Mouse (Mus musculus) C2C12 (cell line): ENCODE data around the gene Poc5. TPM values are rescaled to one million over a fixed set of nuclear protein-coding genes. Genes with fewer than 3 reads are reported as not detected.

ENCODE experiments used
- H3K27me3 ChIP-seq: one replicate; pipeline ENCODE4 v1.6.1; 2011; ENCODE audit not compliant: control insufficient read depth, insufficient read depth, insufficient read length
- H3K36me3 ChIP-seq: one replicate; pipeline ENCODE4 v1.6.1; 2011; ENCODE audit not compliant: control insufficient read depth, insufficient read depth
- H3K4me3 ChIP-seq: one replicate; pipeline ENCODE4 v1.5.1; 2011; ENCODE audit warnings: mild to moderate bottlenecking, control low read depth; ENCODE audit not compliant: poor library complexity, insufficient read depth, severe bottlenecking
- H3K79me2 ChIP-seq: one replicate; pipeline ENCODE4 v1.6.1; 2011; ENCODE audit not compliant: control insufficient read depth, insufficient read depth
- H3K79me3 ChIP-seq: one replicate; pipeline ENCODE4 v1.6.1; 2011; ENCODE audit warnings: low read depth, control low read depth
- H3ac ChIP-seq: one replicate; pipeline ENCODE3; 2011; ENCODE audit warnings: low read depth; ENCODE audit not compliant: control insufficient read depth, insufficient read length
- CEBPB ChIP-seq: IDR thresholded peaks from one replicate; pipeline ENCODE4 v1.6.1; 2011; ENCODE audit warnings: low read depth, mild to moderate bottlenecking, control low read depth, moderate library complexity
- CTCF ChIP-seq: IDR thresholded peaks from one replicate; pipeline ENCODE4 v1.5.1; 2011; ENCODE audit not compliant: control insufficient read depth, insufficient read depth, insufficient read length
- FOSL1 ChIP-seq: IDR thresholded peaks from one replicate; pipeline ENCODE4 v1.8.0; 2011; ENCODE audit warnings: mild to moderate bottlenecking, low read length; ENCODE audit not compliant: poor library complexity, insufficient read depth, severe bottlenecking
- MAX ChIP-seq: IDR thresholded peaks from one replicate; pipeline ENCODE4 v1.6.1; 2011; ENCODE audit warnings: mild to moderate bottlenecking, control low read depth
- MYOD1 ChIP-seq: IDR thresholded peaks from one replicate; pipeline ENCODE4 v1.6.1; 2011; ENCODE audit warnings: low read depth; ENCODE audit not compliant: control insufficient read depth, insufficient read length
- MYOG ChIP-seq: IDR thresholded peaks from one replicate; pipeline ENCODE4 v1.6.1; 2011; ENCODE audit not compliant: control insufficient read depth, insufficient read length; ENCODE audit errors: extremely low read depth
- USF1 ChIP-seq: IDR thresholded peaks from one replicate; pipeline ENCODE4 v1.6.1; 2011; ENCODE audit warnings: low read depth, mild to moderate bottlenecking, control low read depth, moderate library complexity
- polyA plus RNA-seq: library from polyadenylated mRNA; unstranded; fragments of >200 nt; fragmentation: generic; extraction: Trizol; gene quantifications from one replicate; pipeline ENCODE4 v1.2.1, GENCODE M21; 2012; ENCODE audit warnings: missing spikeins

Gene Poc5
- polyA plus RNA-seq, 1 experiment, result 7.3 TPM

- Histone ChIP-seq H3K79me3 (no peaks in the 10 kb centered on the region), H3K36me3 (no peaks in the 10 kb centered on the region), H3K4me3 (no peak overlapping the region), H3K79me2 (no peaks in the 10 kb centered on the region), H3ac (no peak overlapping the region), H3K27me3 (no peaks in the 10 kb centered on the region)
- no peak for TF ChIP-seq CTCF
- TF ChIP-seq MYOD1, result no peak
- no peak for TF ChIP-seq MYOG
- no peak for TF ChIP-seq CEBPB
- no peak for TF ChIP-seq MAX
- TF ChIP-seq FOSL1, result no peak
Observed at GRCm38 (mm10) chr13:96433041-96433440, 44.9 kb downstream of the Poc5 start.

DNA sequence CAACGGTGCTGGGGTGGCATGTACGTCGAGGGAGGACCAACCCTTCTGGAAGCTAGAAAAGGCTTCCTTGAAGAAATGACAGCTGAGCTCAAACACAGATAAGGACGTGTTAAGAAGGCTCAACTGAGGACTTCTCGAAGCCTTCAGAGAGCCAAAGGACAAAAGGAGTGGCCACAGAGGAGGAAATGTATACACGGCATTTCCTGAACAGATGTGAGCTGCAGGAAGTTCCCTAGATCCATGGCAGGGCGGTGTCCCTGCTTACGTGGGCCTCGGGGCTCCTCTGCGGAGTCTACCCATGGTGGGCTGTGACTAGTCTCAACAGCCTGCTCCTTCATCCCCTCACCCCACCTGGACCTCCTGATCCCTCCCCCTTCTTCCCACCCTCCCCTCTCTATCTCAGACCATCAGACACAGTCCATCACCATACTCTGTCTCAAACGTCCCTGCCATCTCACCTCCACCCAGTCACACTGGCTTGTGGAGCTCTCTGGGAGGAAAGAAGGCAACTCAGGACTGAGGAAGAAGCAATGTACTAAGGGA, 45.6 kb downstream of the Poc5 start:
- H3K4me3 ChIP-seq, result no peak overlapping the region
- no peak overlapping the region for H3ac ChIP-seq
- H3K27me3 ChIP-seq, result no peaks in the 10 kb centered on the region
- TF ChIP-seq CTCF (no peak), MYOD1 (no peak), CEBPB (no peak), USF1 (no peak), MYOG (no peak), MAX (no peak), FOSL1 (no peak)
- no peaks in the 10 kb centered on the region for H3K36me3 ChIP-seq
- no peaks in the 10 kb centered on the region for H3K79me3 ChIP-seq
- H3K79me2 ChIP-seq, result no peaks in the 10 kb centered on the region

- H3K79me2 ChIP-seq, result no peaks in the 10 kb centered on the region
- TF ChIP-seq USF1 (no peak), MYOD1 (no peak), MAX (no peak), CTCF (no peak), CEBPB (no peak), FOSL1 (no peak), MYOG (no peak)
- H3K4me3 ChIP-seq, result no peak overlapping the region
- no peak overlapping the region for H3ac ChIP-seq
- no peaks in the 10 kb centered on the region for H3K79me3 ChIP-seq
- H3K36me3 ChIP-seq, result no peaks in the 10 kb centered on the region
- no peaks in the 10 kb centered on the region for H3K27me3 ChIP-seq
Observed at GRCm38 (mm10) chr13:96434899-96435331, 46.8 kb downstream of the Poc5 start.

DNA sequence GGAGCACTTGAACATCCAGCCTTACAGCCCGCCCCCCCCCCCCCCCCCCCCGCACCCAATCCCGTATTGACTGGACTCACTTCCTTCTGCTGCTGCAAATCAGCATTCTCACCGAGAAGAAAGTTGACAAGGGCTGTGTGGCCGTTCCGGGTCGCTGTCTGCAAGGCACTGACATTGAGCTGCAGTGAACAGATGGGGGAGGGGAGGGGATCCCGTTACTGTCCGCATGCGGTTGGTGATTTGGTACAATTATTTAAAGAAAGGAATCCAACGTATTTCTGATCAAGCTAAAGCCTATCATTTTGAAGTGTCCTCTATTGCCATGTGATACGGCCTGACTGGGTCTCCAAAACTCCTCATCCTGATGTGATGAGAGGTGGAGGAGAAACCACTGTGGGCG, 47.7 kb downstream of the Poc5 start:
- no peak overlapping the region for H3K4me3 ChIP-seq
- H3ac ChIP-seq, result no peak overlapping the region
- no peak for TF ChIP-seq MAX
- TF ChIP-seq CTCF, result no peak
- no peak for TF ChIP-seq USF1
- TF ChIP-seq MYOG, result no peak
- no peak for TF ChIP-seq CEBPB
- TF ChIP-seq MYOD1, result no peak
- no peak for TF ChIP-seq FOSL1
- H3K36me3 ChIP-seq, result no peaks in the 10 kb centered on the region
- no peaks in the 10 kb centered on the region for H3K27me3 ChIP-seq
- no peaks in the 10 kb centered on the region for H3K79me3 ChIP-seq
- H3K79me2 ChIP-seq, result no peaks in the 10 kb centered on the region

GRCm38 (mm10) chr13:96436921-96437320, 48.8 kb downstream of the Poc5 start:
- no peaks in the 10 kb centered on the region for H3K79me3 ChIP-seq
- H3ac ChIP-seq, result no peak overlapping the region
- no peak for TF ChIP-seq FOSL1
- TF ChIP-seq CTCF, result no peak
- TF ChIP-seq USF1, result no peak
- no peak for TF ChIP-seq CEBPB
- TF ChIP-seq MYOG, result no peak
- no peak for TF ChIP-seq MYOD1
- no peak for TF ChIP-seq MAX

DNA sequence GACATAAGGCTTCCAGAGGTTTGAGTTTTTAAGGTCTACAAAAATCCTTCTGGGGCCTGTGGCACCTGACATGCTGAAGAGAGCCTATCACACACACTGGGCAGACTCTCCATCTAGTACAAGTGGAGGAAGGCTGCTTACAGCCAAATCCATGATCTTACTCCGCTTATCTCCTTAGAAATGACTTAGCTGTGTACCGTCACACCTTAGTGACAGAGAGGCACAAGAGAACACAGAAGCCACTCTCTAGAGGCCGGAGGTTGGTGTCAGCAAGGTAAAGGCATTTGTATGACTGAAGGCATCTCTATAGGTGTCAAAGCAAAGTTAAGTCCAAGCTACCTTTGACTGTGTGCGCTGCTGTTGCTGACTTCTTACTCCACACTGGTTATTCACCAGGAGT, 52.3 kb downstream of the Poc5 start:
- Histone ChIP-seq H3ac (no peak overlapping the region), H3K79me2 (no peaks in the 10 kb centered on the region), H3K79me3 (no peaks in the 10 kb centered on the region), H3K27me3 (no peaks in the 10 kb centered on the region), H3K36me3 (no peaks in the 10 kb centered on the region), H3K4me3 (no peak overlapping the region)
- TF ChIP-seq FOSL1, result no peak
- TF ChIP-seq CTCF, result no peak
- TF ChIP-seq MYOD1, result no peak
- no peak for TF ChIP-seq CEBPB
- no peak for TF ChIP-seq MYOG
- no peak for TF ChIP-seq USF1
- no peak for TF ChIP-seq MAX

More at GRCm38 (mm10) chr13:96436921-96437320, 48.8 kb downstream of the Poc5 start:
- Histone ChIP-seq H3K4me3 (no peak overlapping the region), H3K79me2 (no peaks in the 10 kb centered on the region), H3K27me3 (no peaks in the 10 kb centered on the region), H3K36me3 (no peaks in the 10 kb centered on the region)
